Mouse (Mus musculus): ENCODE measurements around the gene Ebf1.

DNA sequence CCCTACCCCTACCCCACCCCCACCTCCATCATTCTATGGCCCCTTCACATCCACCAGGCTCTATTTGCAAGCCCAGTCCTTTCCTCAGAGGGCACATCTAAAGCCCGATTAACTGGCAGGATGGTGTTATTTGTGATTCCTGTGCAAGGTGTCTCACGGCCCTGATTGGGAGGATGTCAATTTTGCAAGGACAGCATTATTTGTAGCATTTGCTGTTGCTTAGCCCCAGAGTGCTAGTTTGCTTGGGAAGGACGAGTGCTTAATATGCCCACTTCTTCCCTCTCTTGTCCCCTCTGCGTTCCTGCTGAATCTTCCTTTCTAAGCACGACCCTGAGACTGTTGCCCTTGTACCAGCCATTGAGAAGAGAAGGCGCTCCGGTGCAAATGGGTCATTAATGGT, 337.2 kb downstream of the Ebf1 start:
- no peak for TF ChIP-seq CTCF (IDR thresholded peaks at IDR 0.05 in 2 of 3, conservative IDR thresholded peaks at IDR 0.05 in 1 of 3; ENCODE audit: control insufficient read depth in 1 of 3, insufficient read depth in 1 of 3, low read depth in 2 of 3, low read length in 3 of 3, poor library complexity in 1 of 3, severe bottlenecking in 1 of 3)
- no peak for TF ChIP-seq TCF12 (IDR thresholded peaks at IDR 0.05; ENCODE audit: low read depth, low read length)

Data from MEL (cell line).